Mouse (Mus musculus): ENCODE results near the gene Alox8. TPM values are rescaled to one million over a fixed set of nuclear protein-coding genes. Genes with fewer than 3 reads are reported as not detected.

The Alox8 gene
- 0.15 TPM in 1 of 2 replicates, not detected in the other for polyA plus RNA-seq (2016; fragmentation: Nextera tagmentation; extraction: Ambion mirVana)

GRCm38 (mm10) chr11:69197743-69198142, at the start of gene Alox8:
Gene Alox8 (minus strand): TSS chr11:69197843.
- 34% methylated on average over 6 of the region's 6 CpGs for WGBS
- no peak within 1 kb of the TSS for H3K27ac ChIP-seq
- DNase-seq (ENCODE audit: low spot score) = no peak

GRCm38 (mm10) chr11:69245643-69246042, 48.0 kb upstream of the Alox8 start:
- Histone ChIP-seq H3K4me1 (no peaks in the 10 kb centered on the region), H3K9me3 (replicated peaks) (no peaks in the 10 kb centered on the region), H3K27me3 (ENCODE audit: low read depth, poor library complexity, severe bottlenecking) (peaks cover 7% of the 10 kb centered on the region; the same call in 1 of the 2 replicates), H3K27ac (no peak overlapping the region), H3K36me3 (no peaks in the 10 kb centered on the region), H3K4me3 (no peak overlapping the region)
- WGBS = 49% methylated on average over 2 of the region's 2 CpGs
- DNase-seq (ENCODE audit: low spot score) = no peak

More at GRCm38 (mm10) chr11:69197743-69198142, at the start of gene Alox8:
- Histone ChIP-seq H3K9me3 (replicated peaks) (no peaks in the 10 kb centered on the region), H3K27me3 (ENCODE audit: low read depth, poor library complexity, severe bottlenecking) (peaks cover 66% of the 10 kb centered on the region), H3K4me3 (peak within 1 kb of the TSS; percentile 29), H3K36me3 (no peaks in the 10 kb centered on the region), H3K4me1 (peaks cover 13% of the 10 kb centered on the region)

GRCm38 (mm10) chr11:69244911-69245310, 47.3 kb upstream of the Alox8 start:
- Histone ChIP-seq H3K27ac (no peak overlapping the region), H3K4me3 (no peak overlapping the region), H3K27me3 (ENCODE audit: low read depth, poor library complexity, severe bottlenecking) (peaks cover 7% of the 10 kb centered on the region; the same call in 1 of the 2 replicates), H3K9me3 (replicated peaks) (no peaks in the 10 kb centered on the region), H3K4me1 (no peaks in the 10 kb centered on the region), H3K36me3 (no peaks in the 10 kb centered on the region)
- DNase-seq (ENCODE audit: low spot score) = no peak
- 33% methylated on average over 2 of the region's 2 CpGs for WGBS

- H3K27ac ChIP-seq = peak within 1 kb of the TSS; percentile 14
- WGBS = 21% methylated on average over 13 of the region's 13 CpGs
- H3K4me3 ChIP-seq = peak within 1 kb of the TSS; percentile 57
- no peaks in the 10 kb centered on the region for H3K9me3 ChIP-seq (replicated peaks)
- H3K4me1 ChIP-seq = peaks cover 24% of the 10 kb centered on the region
- H3K27me3 ChIP-seq (ENCODE audit: low read depth, poor library complexity, severe bottlenecking) = peaks cover 73% of the 10 kb centered on the region
- DNase-seq (ENCODE audit: low spot score) = no peak
- no peaks in the 10 kb centered on the region for H3K36me3 ChIP-seq
These were observed 39.2 kb upstream of the Alox8 start, which contains the start of gene Gucy2e for GRCm38 (mm10) chr11:69236926-69237260. Gene Gucy2e (minus strand): TSS chr11:69237036.

GRCm38 (mm10) chr11:69236061-69236925, 38.6 kb upstream of the Alox8 start:
- peak overlapping the region; percentile 57 for H3K4me3 ChIP-seq
- peaks cover 79% of the 10 kb centered on the region for H3K27me3 ChIP-seq (ENCODE audit: low read depth, poor library complexity, severe bottlenecking)
- H3K4me1 ChIP-seq = peaks cover 26% of the 10 kb centered on the region
- 3% methylated on average over 51 of the region's 51 CpGs for WGBS
- DNase-seq (ENCODE audit: low spot score) = peak; percentile 64
- H3K36me3 ChIP-seq = no peaks in the 10 kb centered on the region
- peak overlapping the region; percentile 14 for H3K27ac ChIP-seq
- H3K9me3 ChIP-seq (replicated peaks) = no peaks in the 10 kb centered on the region

- Histone ChIP-seq H3K9me3 (replicated peaks) (no peaks in the 10 kb centered on the region), H3K4me3 (peak overlapping the region; percentile 57), H3K36me3 (no peaks in the 10 kb centered on the region), H3K27me3 (ENCODE audit: low read depth, poor library complexity, severe bottlenecking) (peaks cover 86% of the 10 kb centered on the region), H3K27ac (peak overlapping the region; percentile 14), H3K4me1 (peaks cover 26% of the 10 kb centered on the region)
- 1% methylated on average over 33 of the region's 33 CpGs for WGBS
- peak; percentile 68 for DNase-seq (ENCODE audit: low spot score)
These were observed 37.8 kb upstream of the Alox8 start for GRCm38 (mm10) chr11:69235285-69236060.

- Histone ChIP-seq H3K36me3 (no peaks in the 10 kb centered on the region), H3K27me3 (ENCODE audit: low read depth, poor library complexity, severe bottlenecking) (peaks cover 82% of the 10 kb centered on the region), H3K27ac (no peak overlapping the region), H3K4me3 (no peak overlapping the region), H3K4me1 (peaks cover 39% of the 10 kb centered on the region), H3K9me3 (replicated peaks) (no peaks in the 10 kb centered on the region)
- 81% methylated on average over 2 of the region's 2 CpGs for WGBS
- DNase-seq (ENCODE audit: low spot score) = no peak
These were observed 35.5 kb upstream of the Alox8 start for GRCm38 (mm10) chr11:69233141-69233540.

- H3K4me3 ChIP-seq = no peak overlapping the region
- no peak for DNase-seq (ENCODE audit: low spot score)
- 75% methylated on average over 4 of the region's 4 CpGs for WGBS
- H3K27ac ChIP-seq = no peak overlapping the region
- peaks cover 32% of the 10 kb centered on the region for H3K4me1 ChIP-seq
- H3K9me3 ChIP-seq (replicated peaks) = no peaks in the 10 kb centered on the region
- H3K36me3 ChIP-seq = no peaks in the 10 kb centered on the region
- H3K27me3 ChIP-seq (ENCODE audit: low read depth, poor library complexity, severe bottlenecking) = peaks cover 72% of the 10 kb centered on the region
These were observed 32.8 kb upstream of the Alox8 start for GRCm38 (mm10) chr11:69230420-69230819.

GRCm38 (mm10) chr11:69225715-69226114, 28.1 kb upstream of the Alox8 start:
- no peak overlapping the region for H3K4me3 ChIP-seq
- no peaks in the 10 kb centered on the region for H3K36me3 ChIP-seq
- DNase-seq (ENCODE audit: low spot score) = no peak
- WGBS = 69% methylated on average over 1 of the region's 1 CpGs
- peaks cover 25% of the 10 kb centered on the region for H3K4me1 ChIP-seq
- H3K9me3 ChIP-seq (replicated peaks) = no peaks in the 10 kb centered on the region
- H3K27ac ChIP-seq = no peak overlapping the region
- H3K27me3 ChIP-seq (ENCODE audit: low read depth, poor library complexity, severe bottlenecking) = peaks cover 25% of the 10 kb centered on the region

GRCm38 (mm10) chr11:69223101-69223500, 25.5 kb upstream of the Alox8 start:
- DNase-seq (ENCODE audit: low spot score) = no peak
- peaks cover 16% of the 10 kb centered on the region for H3K27me3 ChIP-seq (ENCODE audit: low read depth, poor library complexity, severe bottlenecking)
- 93% methylated on average over 4 of the region's 4 CpGs for WGBS
- peaks cover 12% of the 10 kb centered on the region; the same call in 1 of the 2 replicates for H3K4me1 ChIP-seq
- no peaks in the 10 kb centered on the region for H3K36me3 ChIP-seq
- no peaks in the 10 kb centered on the region for H3K9me3 ChIP-seq (replicated peaks)
- H3K4me3 ChIP-seq = no peak overlapping the region
- H3K27ac ChIP-seq = no peak overlapping the region

GRCm38 (mm10) chr11:69221070-69221469, 23.4 kb upstream of the Alox8 start:
- no peak for DNase-seq (ENCODE audit: low spot score)
- Histone ChIP-seq H3K27me3 (ENCODE audit: low read depth, poor library complexity, severe bottlenecking) (no peaks in the 10 kb centered on the region), H3K36me3 (no peaks in the 10 kb centered on the region), H3K27ac (no peak overlapping the region), H3K4me3 (no peak overlapping the region), H3K9me3 (replicated peaks) (no peaks in the 10 kb centered on the region), H3K4me1 (0 out of 2 replicates have a peak, but pooled peaks cover 4% of the 10 kb centered on the region)
- 57% methylated on average over 4 of the region's 4 CpGs for WGBS

- Histone ChIP-seq H3K27me3 (ENCODE audit: low read depth, poor library complexity, severe bottlenecking) (no peaks in the 10 kb centered on the region), H3K9me3 (replicated peaks) (no peaks in the 10 kb centered on the region), H3K4me3 (no peak overlapping the region), H3K36me3 (no peaks in the 10 kb centered on the region), H3K27ac (no peak overlapping the region), H3K4me1 (0 out of 2 replicates have a peak, but pooled peaks cover 4% of the 10 kb centered on the region)
- DNase-seq (ENCODE audit: low spot score) = no peak
- WGBS = 60% methylated on average over 2 of the region's 2 CpGs
These were observed 21.0 kb upstream of the Alox8 start for GRCm38 (mm10) chr11:69218661-69219060.

- Histone ChIP-seq H3K4me1 (0 out of 2 replicates have a peak, but pooled peaks cover 4% of the 10 kb centered on the region), H3K9me3 (replicated peaks) (no peaks in the 10 kb centered on the region), H3K36me3 (no peaks in the 10 kb centered on the region), H3K27ac (no peak overlapping the region), H3K27me3 (ENCODE audit: low read depth, poor library complexity, severe bottlenecking) (no peaks in the 10 kb centered on the region), H3K4me3 (no peak overlapping the region)
- no peak for DNase-seq (ENCODE audit: low spot score)
- WGBS = 91% methylated on average over 5 of the region's 5 CpGs
These were observed 19.8 kb upstream of the Alox8 start for GRCm38 (mm10) chr11:69217411-69217810.
